Mouse (Mus musculus): ENCODE measurements around the gene Rexo5. TPM values are rescaled to one million over a fixed set of nuclear protein-coding genes. Genes with fewer than 3 reads are reported as not detected.

Gene Rexo5
- polyA plus RNA-seq, 1 experiment from 2014 or later: 25.2 TPM

DNA sequence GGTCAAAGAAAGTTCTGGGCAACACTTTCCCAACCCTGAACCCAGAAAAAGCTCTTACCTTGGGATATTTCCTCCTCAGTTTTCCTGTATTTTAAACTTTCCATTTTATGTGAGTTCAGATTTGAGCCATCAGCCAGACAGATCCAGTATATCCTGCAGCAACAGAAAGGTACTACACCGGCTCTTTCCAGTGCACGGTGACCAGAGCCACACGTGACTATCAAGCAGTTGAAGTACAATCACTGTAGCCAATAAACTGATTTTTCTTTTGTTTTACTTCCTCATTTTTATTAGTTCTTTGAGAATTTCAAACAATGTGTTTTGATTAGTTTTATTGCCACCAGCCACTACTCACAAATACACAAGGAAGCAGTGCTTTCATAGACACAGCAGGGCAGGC is 29.4 kb upstream of the Rexo5 start:
- no peak overlapping the region for H3K27ac ChIP-seq (ENCODE audit: low read depth)
- DNase-seq (ENCODE audit: low spot score): no peak
- ATAC-seq (replicated peaks; ENCODE audit: low FRiP score, low TSS enrichment, low read depth): peak; percentile 82
- H3K4me2 ChIP-seq (ENCODE audit: low read length): no peak overlapping the region
- no peak overlapping the region for H3K4me3 ChIP-seq (ENCODE audit: low read depth, low read length)
- no peaks in the 10 kb centered on the region for H3K36me3 ChIP-seq (ENCODE audit: control insufficient read depth, insufficient read depth, low read length)
- H3K4me1 ChIP-seq (replicated peaks; ENCODE audit: control insufficient read depth, insufficient read depth, low read length): no peaks in the 10 kb centered on the region
- no peak overlapping the region for H3K9ac ChIP-seq (ENCODE audit: low read length)
- H3K9me3 ChIP-seq (ENCODE audit: control insufficient read depth, low read length): no peaks in the 10 kb centered on the region
- H3K27me3 ChIP-seq (replicated peaks; ENCODE audit: control insufficient read depth, insufficient read depth, low read length): no peaks in the 10 kb centered on the region
- WGBS: 76% methylated on average over 3 of the region's 3 CpGs

- DNase-seq (ENCODE audit: low spot score): no peak
Measured at GRCm38 (mm10) chr7:119766996-119767395, 26.8 kb upstream of the Rexo5 start.

GRCm38 (mm10) chr7:119769895-119770294 is 23.9 kb upstream of the Rexo5 start:
- WGBS: 85% methylated on average over 8 of the region's 8 CpGs
- H3K9ac ChIP-seq (ENCODE audit: low read length): no peak overlapping the region
- H3K27ac ChIP-seq (ENCODE audit: low read depth): no peak overlapping the region
- no peaks in the 10 kb centered on the region for H3K27me3 ChIP-seq (replicated peaks; ENCODE audit: control insufficient read depth, insufficient read depth, low read length)
- H3K4me1 ChIP-seq (replicated peaks; ENCODE audit: control insufficient read depth, insufficient read depth, low read length): no peaks in the 10 kb centered on the region
- H3K9me3 ChIP-seq (ENCODE audit: control insufficient read depth, low read length): no peaks in the 10 kb centered on the region
- no peak for DNase-seq (ENCODE audit: low spot score)
- ATAC-seq (replicated peaks; ENCODE audit: low FRiP score, low TSS enrichment, low read depth): peak; percentile 64; the same call in 1 of the 2 replicates
- no peak overlapping the region for H3K4me2 ChIP-seq (ENCODE audit: low read length)
- H3K36me3 ChIP-seq (ENCODE audit: control insufficient read depth, insufficient read depth, low read length): no peaks in the 10 kb centered on the region
- no peak overlapping the region for H3K4me3 ChIP-seq (ENCODE audit: low read depth, low read length)

More at GRCm38 (mm10) chr7:119766996-119767395, 26.8 kb upstream of the Rexo5 start:
- no peaks in the 10 kb centered on the region for H3K4me1 ChIP-seq (replicated peaks; ENCODE audit: control insufficient read depth, insufficient read depth, low read length)
- no peak overlapping the region for H3K9ac ChIP-seq (ENCODE audit: low read length)
- ATAC-seq (replicated peaks; ENCODE audit: low FRiP score, low TSS enrichment, low read depth): no peak
- H3K4me2 ChIP-seq (ENCODE audit: low read length): no peak overlapping the region
- H3K36me3 ChIP-seq (ENCODE audit: control insufficient read depth, insufficient read depth, low read length): no peaks in the 10 kb centered on the region
- H3K27ac ChIP-seq (ENCODE audit: low read depth): no peak overlapping the region
- no peaks in the 10 kb centered on the region for H3K27me3 ChIP-seq (replicated peaks; ENCODE audit: control insufficient read depth, insufficient read depth, low read length)
- no peaks in the 10 kb centered on the region for H3K9me3 ChIP-seq (ENCODE audit: control insufficient read depth, low read length)
- no peak overlapping the region for H3K4me3 ChIP-seq (ENCODE audit: low read depth, low read length)
- 73% methylated on average over 6 of the region's 6 CpGs for WGBS

DNA sequence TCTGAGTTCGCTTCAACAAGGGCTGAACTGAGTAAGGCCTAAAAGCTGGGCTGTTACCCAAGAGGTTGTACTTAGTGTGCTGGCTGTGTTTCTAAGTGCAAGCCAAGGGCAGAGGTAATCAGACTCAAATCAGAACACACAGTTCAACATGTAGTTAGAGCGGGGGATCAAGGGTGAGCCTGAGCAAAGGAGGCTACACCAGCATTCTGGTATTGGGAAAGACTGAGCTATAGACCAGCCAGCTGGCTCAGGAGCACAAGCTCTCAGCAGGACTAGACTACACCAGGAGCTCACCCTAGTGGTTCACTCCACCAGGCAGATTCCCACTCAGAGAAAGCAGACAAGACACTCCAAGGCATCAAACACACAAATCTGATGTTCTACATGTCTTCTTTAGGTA is 10.4 kb upstream of the Rexo5 start:
- peaks cover 50% of the 10 kb centered on the region for H3K36me3 ChIP-seq (ENCODE audit: control insufficient read depth, insufficient read depth, low read length)
- H3K4me2 ChIP-seq (ENCODE audit: low read length): no peak overlapping the region
- no peaks in the 10 kb centered on the region for H3K4me1 ChIP-seq (replicated peaks; ENCODE audit: control insufficient read depth, insufficient read depth, low read length)
- no peak for ATAC-seq (replicated peaks; ENCODE audit: low FRiP score, low TSS enrichment, low read depth)
- H3K9me3 ChIP-seq (ENCODE audit: control insufficient read depth, low read length): no peaks in the 10 kb centered on the region
- H3K27ac ChIP-seq (ENCODE audit: low read depth): no peak overlapping the region
- DNase-seq (ENCODE audit: low spot score): no peak
- WGBS: 95% methylated on average over 2 of the region's 2 CpGs
- H3K27me3 ChIP-seq (replicated peaks; ENCODE audit: control insufficient read depth, insufficient read depth, low read length): no peaks in the 10 kb centered on the region
- no peak overlapping the region for H3K4me3 ChIP-seq (ENCODE audit: low read depth, low read length)
- H3K9ac ChIP-seq (ENCODE audit: low read length): no peak overlapping the region

DNA sequence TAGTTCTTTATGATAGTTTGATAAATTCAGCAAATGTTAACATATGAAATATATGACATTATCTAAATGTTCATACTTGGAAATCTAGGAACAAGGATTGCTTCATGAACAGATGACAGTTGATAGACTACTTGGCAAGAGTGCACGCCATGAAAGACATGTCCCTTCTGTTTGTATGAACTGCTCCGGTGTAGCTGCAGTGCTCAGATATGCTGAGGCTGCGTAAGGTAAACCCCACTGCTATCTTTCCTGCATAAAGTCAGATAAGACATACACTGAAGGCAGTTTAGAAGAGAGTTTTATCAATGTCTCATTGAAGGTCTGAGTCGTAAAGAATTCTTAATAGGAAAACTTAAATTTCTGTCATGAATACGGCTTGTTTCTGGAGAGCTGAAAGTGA is 8.9 kb upstream of the Rexo5 start:
- H3K9ac ChIP-seq (ENCODE audit: low read length): no peak overlapping the region
- no peak for ATAC-seq (replicated peaks; ENCODE audit: low FRiP score, low TSS enrichment, low read depth)
- H3K27ac ChIP-seq (ENCODE audit: low read depth): no peak overlapping the region
- no peaks in the 10 kb centered on the region for H3K4me1 ChIP-seq (replicated peaks; ENCODE audit: control insufficient read depth, insufficient read depth, low read length)
- no peak overlapping the region for H3K4me3 ChIP-seq (ENCODE audit: low read depth, low read length)
- H3K9me3 ChIP-seq (ENCODE audit: control insufficient read depth, low read length): no peaks in the 10 kb centered on the region
- peaks cover 64% of the 10 kb centered on the region for H3K36me3 ChIP-seq (ENCODE audit: control insufficient read depth, insufficient read depth, low read length)
- DNase-seq (ENCODE audit: low spot score): no peak
- no peak overlapping the region for H3K4me2 ChIP-seq (ENCODE audit: low read length)
- no peaks in the 10 kb centered on the region for H3K27me3 ChIP-seq (replicated peaks; ENCODE audit: control insufficient read depth, insufficient read depth, low read length)
- WGBS: 92% methylated on average over 5 of the region's 5 CpGs

DNA sequence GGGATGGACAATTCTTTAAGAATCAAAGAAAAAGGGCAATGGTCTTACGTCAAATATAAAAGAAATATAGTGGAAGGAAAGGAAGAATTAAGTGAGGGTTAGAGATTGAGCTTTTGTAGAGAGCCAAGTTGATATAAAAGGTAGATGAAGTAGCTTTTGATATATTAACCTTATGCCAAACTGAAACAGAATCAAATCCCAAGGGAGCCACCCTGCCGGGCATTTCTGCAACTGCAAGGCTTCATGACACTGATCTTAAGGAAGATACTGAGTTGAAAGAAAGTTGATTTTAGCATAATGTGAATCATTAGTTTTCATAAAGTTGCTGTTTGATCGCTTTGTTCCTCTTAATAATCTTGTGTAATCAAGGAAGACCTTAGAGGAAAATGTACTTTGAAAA is 4.8 kb upstream of the Rexo5 start:
- Histone ChIP-seq H3K4me3 (ENCODE audit: low read depth, low read length) (no peak overlapping the region), H3K4me2 (ENCODE audit: low read length) (no peak overlapping the region), H3K9ac (ENCODE audit: low read length) (no peak overlapping the region), H3K4me1 (replicated peaks; ENCODE audit: control insufficient read depth, insufficient read depth, low read length) (peaks cover 3% of the 10 kb centered on the region; the same call in 1 of the 2 replicates), H3K9me3 (ENCODE audit: control insufficient read depth, low read length) (no peaks in the 10 kb centered on the region), H3K36me3 (ENCODE audit: control insufficient read depth, insufficient read depth, low read length) (peaks cover 63% of the 10 kb centered on the region), H3K27ac (ENCODE audit: low read depth) (no peak overlapping the region), H3K27me3 (replicated peaks; ENCODE audit: control insufficient read depth, insufficient read depth, low read length) (no peaks in the 10 kb centered on the region)
- 90% methylated on average over 3 of the region's 3 CpGs for WGBS
- ATAC-seq (replicated peaks; ENCODE audit: low FRiP score, low TSS enrichment, low read depth) (no peak), DNase-seq (ENCODE audit: low spot score) (no peak)

- H3K36me3 ChIP-seq (ENCODE audit: control insufficient read depth, insufficient read depth, low read length): peaks cover 19% of the 10 kb centered on the region
- peak overlapping the region; percentile 74 for H3K4me3 ChIP-seq (ENCODE audit: low read depth, low read length)
- H3K4me2 ChIP-seq (ENCODE audit: low read length): peak overlapping the region; percentile 72
- H3K27ac ChIP-seq (ENCODE audit: low read depth): peak overlapping the region; percentile 68
- H3K27me3 ChIP-seq (replicated peaks; ENCODE audit: control insufficient read depth, insufficient read depth, low read length): no peaks in the 10 kb centered on the region
- H3K9me3 ChIP-seq (ENCODE audit: control insufficient read depth, low read length): no peaks in the 10 kb centered on the region
- ATAC-seq (replicated peaks; ENCODE audit: low FRiP score, low TSS enrichment, low read depth) (peak; percentile 83), DNase-seq (ENCODE audit: low spot score) (no peak)
- 0% methylated on average over 21 of the region's 21 CpGs for WGBS
- peaks cover 9% of the 10 kb centered on the region for H3K4me1 ChIP-seq (replicated peaks; ENCODE audit: control insufficient read depth, insufficient read depth, low read length)
- H3K9ac ChIP-seq (ENCODE audit: low read length): peak overlapping the region; percentile 69
Measured at GRCm38 (mm10) chr7:119794251-119794638, 439 bp downstream of the Rexo5 start.

DNA sequence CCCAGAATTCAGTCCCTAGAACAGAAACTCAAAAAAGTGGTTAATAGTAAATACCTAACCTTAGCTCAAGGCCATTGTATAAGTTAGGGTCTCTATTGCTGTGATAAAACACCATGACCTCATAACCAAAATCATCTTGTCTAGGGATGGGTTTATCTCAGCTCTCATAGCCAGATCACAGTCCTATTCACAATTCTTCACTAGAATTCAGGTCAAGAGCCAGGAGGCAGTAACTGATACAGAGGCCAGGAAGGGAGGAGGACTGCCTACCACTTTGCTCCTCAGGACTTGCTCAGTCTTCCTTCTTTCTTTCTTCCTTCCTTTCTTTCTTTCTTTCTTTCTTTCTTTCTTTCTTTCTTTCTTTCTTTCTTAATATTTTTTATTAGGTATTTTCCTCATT is 1.5 kb downstream of the Rexo5 start:
- Histone ChIP-seq H3K36me3 (ENCODE audit: control insufficient read depth, insufficient read depth, low read length) (peaks cover 11% of the 10 kb centered on the region), H3K4me3 (ENCODE audit: low read depth, low read length) (peak overlapping the region; percentile 74), H3K4me1 (replicated peaks; ENCODE audit: control insufficient read depth, insufficient read depth, low read length) (peaks cover 9% of the 10 kb centered on the region), H3K27ac (ENCODE audit: low read depth) (no peak overlapping the region), H3K9ac (ENCODE audit: low read length) (peak overlapping the region; percentile 32; the same call in 1 of the 2 replicates), H3K27me3 (replicated peaks; ENCODE audit: control insufficient read depth, insufficient read depth, low read length) (no peaks in the 10 kb centered on the region), H3K9me3 (ENCODE audit: control insufficient read depth, low read length) (no peaks in the 10 kb centered on the region), H3K4me2 (ENCODE audit: low read length) (peak overlapping the region; percentile 72)
- DNase-seq (ENCODE audit: low spot score) (no peak), ATAC-seq (replicated peaks; ENCODE audit: low FRiP score, low TSS enrichment, low read depth) (no peak)

GRCm38 (mm10) chr7:119800488-119800887 is 6.7 kb downstream of the Rexo5 start:
- Histone ChIP-seq H3K4me3 (ENCODE audit: low read depth, low read length) (no peak overlapping the region), H3K4me2 (ENCODE audit: low read length) (no peak overlapping the region), H3K27ac (ENCODE audit: low read depth) (no peak overlapping the region), H3K9ac (ENCODE audit: low read length) (no peak overlapping the region), H3K27me3 (replicated peaks; ENCODE audit: control insufficient read depth, insufficient read depth, low read length) (no peaks in the 10 kb centered on the region), H3K4me1 (replicated peaks; ENCODE audit: control insufficient read depth, insufficient read depth, low read length) (no peaks in the 10 kb centered on the region), H3K36me3 (ENCODE audit: control insufficient read depth, insufficient read depth, low read length) (peaks cover 12% of the 10 kb centered on the region), H3K9me3 (ENCODE audit: control insufficient read depth, low read length) (no peaks in the 10 kb centered on the region)
- ATAC-seq (replicated peaks; ENCODE audit: low FRiP score, low TSS enrichment, low read depth) (no peak), DNase-seq (ENCODE audit: low spot score) (no peak)
- 94% methylated on average over 3 of the region's 3 CpGs for WGBS

All from intestine, embryonic 14.5 days (tissue).